8 mouse cellular contexts compared by ENCODE assay signal in genomic region chr1:42851810-42852209, GRCm38 (mm10). TPM values are rescaled to one million over a fixed set of nuclear protein-coding genes. Genes with fewer than 3 reads are reported as not detected.
DNase-seq lines count a peak whose midpoint lies in the region; ATAC-seq and TF ChIP-seq lines count a peak whose summit lies in the region.

No protein-coding gene starts in this region.

- no peak overlapping the region for H3K27ac ChIP-seq in kidney, adult 2 months (ENCODE audit: insufficient read depth, low read depth, low read length)
- no peak overlapping the region for H3K27ac ChIP-seq in liver, embryonic 11.5 days (ENCODE audit: low read depth, low read length)

- ATAC-seq in erythroblast, adult 5-6 weeks (replicated peaks; ENCODE audit: low FRiP score, poor library complexity, severe bottlenecking): 0 out of 2 replicates have a peak, but pooled peaks have one; percentile 4
- ATAC-seq in liver, embryonic 11.5 days (replicated peaks; ENCODE audit: low FRiP score): no peak

- DNase-seq in kidney, adult 2 months: no peak
- no peak for DNase-seq in kidney, postnatal 14 days
- peak; percentile 54 for DNase-seq in MN1 (ENCODE audit: low spot score)
- DNase-seq in liver, embryonic 11.5 days (ENCODE audit: low spot score): no peak
- DNase-seq in urinary bladder, adult 2 months (ENCODE audit: low spot score): no peak
- no peak for DNase-seq in adrenal gland, adult 8-10 months
- no peak for DNase-seq in adrenal gland, postnatal 36 days

- 2% methylated on average over 16 of the region's 16 CpGs for WGBS in kidney, adult 2 months
- WGBS in liver, embryonic 11.5 days: 3% methylated on average over 16 of the region's 16 CpGs

- no peak for TF ChIP-seq POLR2A in kidney, adult 2 months (IDR thresholded peaks at IDR 0.05; ENCODE audit: low read depth, low read length)

- H3K4me3 ChIP-seq in kidney, adult 2 months (ENCODE audit: insufficient read depth, low read depth, low read length): peak overlapping the region; percentile 86
- H3K4me3 ChIP-seq in liver, embryonic 11.5 days (ENCODE audit: low read depth, low read length): peak overlapping the region; percentile 75

- no peak for TF ChIP-seq CTCF in kidney, adult 2 months (conservative IDR thresholded peaks at IDR 0.05; ENCODE audit: insufficient read depth, insufficient read length, low read depth, low read length)

- peak overlapping the region; percentile 83 for H3K4me2 ChIP-seq in liver, embryonic 11.5 days

- H3K27me3 ChIP-seq in kidney, adult 2 months (replicated peaks; ENCODE audit: control insufficient read depth, insufficient read depth, low read length): no peaks in the 10 kb centered on the region
- H3K27me3 ChIP-seq in liver, embryonic 11.5 days (replicated peaks; ENCODE audit: control insufficient read depth, insufficient read depth, low read length): no peaks in the 10 kb centered on the region

- no peaks in the 10 kb centered on the region for H3K9me3 ChIP-seq in liver, embryonic 11.5 days (ENCODE audit: control insufficient read depth, low read length)

- H3K4me1 ChIP-seq in kidney, adult 2 months (ENCODE audit: control insufficient read depth, insufficient read depth, low read length): peaks cover 6% of the 10 kb centered on the region; the same call in 1 of the 2 replicates
- peaks cover 3% of the 10 kb centered on the region; the same call in 1 of the 2 replicates for H3K4me1 ChIP-seq in liver, embryonic 11.5 days (replicated peaks; ENCODE audit: control insufficient read depth, insufficient read depth, low read length)

- H3K9ac ChIP-seq in liver, embryonic 11.5 days (ENCODE audit: low read depth, low read length): peak overlapping the region; percentile 69

- no peaks in the 10 kb centered on the region for H3K36me3 ChIP-seq in kidney, adult 2 months (ENCODE audit: control insufficient read depth, insufficient read depth, low read length)
- H3K36me3 ChIP-seq in liver, embryonic 11.5 days (ENCODE audit: control insufficient read depth, insufficient read depth, low read length): no peaks in the 10 kb centered on the region

RNA-seq across cellular contexts. Expression of gene Mrps9, which starts 0.8 kb away (rescaled TPM):
- 32.4 and 40.2 TPM in 2 replicates for polyA plus RNA-seq in kidney, adult 2 months (2012; rRNA removed)
- total RNA-seq in erythroblast, adult 5-6 weeks (2015; ENCODE audit: low replicate concordance): 3.3 and 13.8 TPM in 2 replicates
- total RNA-seq in erythroblast, adult 5-6 weeks (2017; ENCODE audit: low replicate concordance): 8.8 and 16.5 TPM in 2 replicates
- 57.8 and 65.5 TPM in 2 replicates for polyA plus RNA-seq in liver, embryonic 11.5 days (2014; fragmentation: Nextera tagmentation; extraction: Ambion mirVana)
- polyA plus RNA-seq in urinary bladder, adult 2 months (2012; rRNA removed): 38.9 and 39.9 TPM in 2 replicates
- total RNA-seq in adrenal gland, adult 8-10 months (2022): 10 to 100 TPM; 63.9 to 74.0 (median 69.5) TPM
- total RNA-seq in adrenal gland, postnatal 36 days (2021): 10 to 100 TPM; 55.6 to 72.3 TPM
